Mouse (Mus musculus) stomach, adult 2 months (tissue): Measurements from ENCODE around the gene F3. TPM values are rescaled to one million over a fixed set of nuclear protein-coding genes. Genes with fewer than 3 reads are reported as not detected.

Experiments used
- polyA plus RNA-seq: library from polyadenylated mRNA; depleted of rRNA; stranded (reverse); fragments of >200 nt; gene quantifications from 2 replicates; pipeline ENCODE4 v1.2.3, GENCODE M21; 2012; rRNA removed

Gene F3
- 16.7 and 23.0 TPM in 2 replicates for polyA plus RNA-seq

DNA sequence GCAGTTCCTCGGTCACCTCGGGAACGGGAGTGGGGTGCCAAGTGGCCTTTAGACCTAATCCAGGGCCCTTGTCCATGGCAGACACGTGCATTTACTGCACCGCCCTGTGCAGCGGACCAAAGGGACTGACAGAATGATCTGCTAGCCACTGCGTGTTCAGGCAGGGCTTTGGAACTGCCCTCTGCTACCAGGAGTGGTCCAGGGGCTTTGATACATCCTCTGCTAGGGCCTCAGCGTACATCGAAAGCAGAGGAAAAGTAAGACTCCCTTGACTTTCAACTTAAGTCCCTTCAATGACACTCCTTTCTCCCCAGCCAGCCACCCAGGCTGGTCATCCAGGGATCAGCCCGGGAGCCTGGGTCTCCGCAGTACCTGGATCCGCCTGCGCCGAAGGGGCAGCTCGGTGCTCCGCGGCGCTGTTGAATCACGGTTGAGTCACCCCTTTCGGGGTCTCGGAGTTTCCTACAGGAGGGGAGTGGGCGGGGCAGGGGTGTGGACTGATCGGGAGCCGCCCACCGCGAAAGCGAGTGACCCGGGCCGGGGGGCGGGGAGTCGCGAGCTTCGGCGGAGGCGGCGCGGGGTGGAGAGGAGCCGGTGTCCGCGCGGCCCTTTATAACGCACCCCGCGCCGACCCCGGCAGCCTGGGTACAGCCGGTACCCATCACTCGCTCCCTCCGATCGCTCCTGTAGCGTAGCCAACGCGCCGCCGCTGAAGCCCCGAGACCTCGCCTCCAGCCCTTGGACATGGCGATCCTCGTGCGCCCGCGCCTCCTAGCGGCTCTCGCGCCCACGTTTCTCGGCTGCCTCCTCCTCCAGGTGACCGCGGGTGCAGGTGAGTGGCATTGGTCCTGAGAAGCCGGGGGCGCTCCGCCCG lies at the start of gene F3:
Gene F3, plus strand, starts transcription at position 567 of the 874 bp plus-strand sequence.

Other genes starting within 250 kb of the F3 start
- 6.7 and 6.9 TPM in 2 replicates for gene Slc44a3, start 191.1 kb upstream of the F3 start, polyA plus RNA-seq
- gene 4930432M17Rik, start 52.8 kb upstream of the F3 start, polyA plus RNA-seq: not detected in 2 replicates
- gene Abcd3, start 91.8 kb downstream of the F3 start, polyA plus RNA-seq: 5.3 and 7.1 TPM in 2 replicates
- gene Arhgap29, start 229.0 kb downstream of the F3 start, polyA plus RNA-seq: 4.1 and 4.5 TPM in 2 replicates